Mouse (Mus musculus) kidney, embryonic 14.5 days (tissue): ENCODE measurements at regions not wholly inside any gene's neighbourhood (a gene's known extent, or its start where the extent isn't known, plus 50 kb on each side); places are given as distances from the start of the nearest gene placed in this dataset.

Source experiments
- ATAC-seq: fragments of 200-750 bp; cut with Nextera tagmentation; 2 replicates; pipeline ENCODE4 v1.8.0; 2017; ENCODE audit warnings: moderate number of reproducible peaks, mild to moderate bottlenecking, moderate TSS enrichment, moderate library complexity; ENCODE audit not compliant: low FRiP score, low TSS enrichment
- H3K27ac ChIP-seq: fragments of 300-500 bp; sonication (generic); 2 replicates; pipeline ENCODE4 v1.5.1; 2014; ENCODE audit warnings: low read depth, mild to moderate bottlenecking, low read length, moderate library complexity, mixed read lengths
- H3K27me3 ChIP-seq: fragments of 300-500 bp; sonication (generic); 2 replicates; pipeline ENCODE4 v1.6.1; 2014; ENCODE audit warnings: mild to moderate bottlenecking, low read length; ENCODE audit not compliant: control insufficient read depth, insufficient read depth
- H3K36me3 ChIP-seq: fragments of 300-500 bp; sonication (generic); 2 replicates; pipeline ENCODE4 v1.6.1; 2014; ENCODE audit warnings: low read length, mixed read lengths; ENCODE audit not compliant: control insufficient read depth, insufficient read depth
- H3K4me1 ChIP-seq: fragments of 300-500 bp; sonication (generic); 2 replicates; pipeline ENCODE4 v1.6.1; 2014; ENCODE audit warnings: low read length, mixed read lengths; ENCODE audit not compliant: control insufficient read depth, insufficient read depth
- H3K4me2 ChIP-seq: fragments of 300-500 bp; sonication (generic); replicated peaks from 2 replicates; pipeline ENCODE4 v1.6.1; 2014; ENCODE audit warnings: low read depth, mild to moderate bottlenecking, low read length
- H3K4me3 ChIP-seq: fragments of 300-500 bp; sonication (generic); 2 replicates; pipeline ENCODE4 v1.5.1; 2014; ENCODE audit warnings: mild to moderate bottlenecking, low read length
- H3K9ac ChIP-seq: fragments of 300-500 bp; sonication (generic); 2 replicates; pipeline ENCODE4 v1.6.1; 2014; ENCODE audit warnings: low read depth, mild to moderate bottlenecking, low read length, moderate library complexity
- H3K9me3 ChIP-seq: fragments of 300-500 bp; sonication (generic); 2 replicates; pipeline ENCODE4 v1.6.1; 2016; ENCODE audit warnings: low read length; ENCODE audit not compliant: control insufficient read depth
- WGBS: fragments of 180-500 bp; shearing (Covaris S2); extraction: QIAGEN DNeasy Blood & Tissue Kit; methylation state at CpG from one replicate; pipeline ENCODE4 v1.1.7; 2014; 5-methylcytosine and 5-hydroxymethylcytosine counted together

GRCm38 (mm10) chr17:7666207-7666606 is 160.9 kb downstream of the Fndc1 start:
- Histone ChIP-seq H3K4me1 (no peaks in the 10 kb centered on the region), H3K9ac (no peak overlapping the region), H3K36me3 (no peaks in the 10 kb centered on the region), H3K27ac (no peak overlapping the region), H3K27me3 (no peaks in the 10 kb centered on the region), H3K9me3 (no peaks in the 10 kb centered on the region), H3K4me3 (no peak overlapping the region), H3K4me2 (no peak overlapping the region)
- no peak for ATAC-seq
- WGBS, result 82% methylated on average over 5 of the region's 5 CpGs

- H3K9ac ChIP-seq, result no peak overlapping the region
- no peaks in the 10 kb centered on the region for H3K9me3 ChIP-seq
- H3K4me1 ChIP-seq, result no peaks in the 10 kb centered on the region
- H3K4me3 ChIP-seq, result no peak overlapping the region
- no peak for ATAC-seq
- H3K27ac ChIP-seq, result no peak overlapping the region
- no peak overlapping the region for H3K4me2 ChIP-seq
- no peaks in the 10 kb centered on the region for H3K36me3 ChIP-seq
- H3K27me3 ChIP-seq, result no peaks in the 10 kb centered on the region
- WGBS, result 29% methylated on average over 3 of the region's 3 CpGs
Measured at GRCm38 (mm10) chr17:7665686-7666085, 161.4 kb downstream of the Fndc1 start.

GRCm38 (mm10) chr17:7663896-7664880 is 162.9 kb downstream of the Fndc1 start:
- Histone ChIP-seq H3K27ac (no peak overlapping the region), H3K9me3 (no peaks in the 10 kb centered on the region), H3K36me3 (no peaks in the 10 kb centered on the region), H3K9ac (no peak overlapping the region), H3K4me1 (no peaks in the 10 kb centered on the region), H3K4me2 (no peak overlapping the region), H3K4me3 (no peak overlapping the region), H3K27me3 (no peaks in the 10 kb centered on the region)
- 91% methylated on average over 7 of the region's 7 CpGs for WGBS
- no peak for ATAC-seq

- no peak for ATAC-seq
- H3K9me3 ChIP-seq, result no peaks in the 10 kb centered on the region
- H3K4me1 ChIP-seq, result no peaks in the 10 kb centered on the region
- no peak overlapping the region for H3K27ac ChIP-seq
- H3K27me3 ChIP-seq, result no peaks in the 10 kb centered on the region
- no peak overlapping the region for H3K9ac ChIP-seq
- no peak overlapping the region for H3K4me2 ChIP-seq
- WGBS, result 60% methylated on average over 1 of the region's 1 CpGs
- H3K36me3 ChIP-seq, result no peaks in the 10 kb centered on the region
- H3K4me3 ChIP-seq, result no peak overlapping the region
Measured at GRCm38 (mm10) chr17:7656503-7656902, 170.6 kb downstream of the Fndc1 start.

GRCm38 (mm10) chr17:7655966-7656365 is 171.1 kb downstream of the Fndc1 start:
- H3K4me1 ChIP-seq, result no peaks in the 10 kb centered on the region
- no peaks in the 10 kb centered on the region for H3K36me3 ChIP-seq
- no peak overlapping the region for H3K27ac ChIP-seq
- H3K4me2 ChIP-seq, result no peak overlapping the region
- WGBS, result 86% methylated on average over 6 of the region's 6 CpGs
- no peaks in the 10 kb centered on the region for H3K27me3 ChIP-seq
- no peaks in the 10 kb centered on the region for H3K9me3 ChIP-seq
- no peak for ATAC-seq
- H3K9ac ChIP-seq, result no peak overlapping the region
- no peak overlapping the region for H3K4me3 ChIP-seq

- no peak overlapping the region for H3K4me3 ChIP-seq
- no peaks in the 10 kb centered on the region for H3K36me3 ChIP-seq
- no peak overlapping the region for H3K9ac ChIP-seq
- no peaks in the 10 kb centered on the region for H3K4me1 ChIP-seq
- WGBS, result 40% methylated on average over 7 of the region's 7 CpGs
- ATAC-seq, result peak; percentile 46; the same call in 1 of the 2 replicates
- H3K4me2 ChIP-seq, result no peak overlapping the region
- H3K27me3 ChIP-seq, result no peaks in the 10 kb centered on the region
- no peak overlapping the region for H3K27ac ChIP-seq
- H3K9me3 ChIP-seq, result no peaks in the 10 kb centered on the region
Measured at GRCm38 (mm10) chr17:7654064-7654564, 173.0 kb downstream of the Fndc1 start.

- H3K36me3 ChIP-seq, result no peaks in the 10 kb centered on the region
- H3K9me3 ChIP-seq, result no peaks in the 10 kb centered on the region
- ATAC-seq, result no peak
- H3K4me1 ChIP-seq, result no peaks in the 10 kb centered on the region
- no peak overlapping the region for H3K27ac ChIP-seq
- WGBS, result 92% methylated on average over 1 of the region's 1 CpGs
- H3K9ac ChIP-seq, result no peak overlapping the region
- H3K27me3 ChIP-seq, result no peaks in the 10 kb centered on the region
- H3K4me2 ChIP-seq, result no peak overlapping the region
- H3K4me3 ChIP-seq, result no peak overlapping the region
Measured at GRCm38 (mm10) chr17:7652037-7652436, 175.1 kb downstream of the Fndc1 start.

GRCm38 (mm10) chr17:7650417-7650816 is 176.7 kb downstream of the Fndc1 start:
- H3K36me3 ChIP-seq, result no peaks in the 10 kb centered on the region
- no peak overlapping the region for H3K9ac ChIP-seq
- no peaks in the 10 kb centered on the region for H3K4me1 ChIP-seq
- 83% methylated on average over 4 of the region's 4 CpGs for WGBS
- H3K27me3 ChIP-seq, result no peaks in the 10 kb centered on the region
- no peak overlapping the region for H3K27ac ChIP-seq
- no peak for ATAC-seq
- no peaks in the 10 kb centered on the region for H3K9me3 ChIP-seq
- H3K4me2 ChIP-seq, result no peak overlapping the region
- H3K4me3 ChIP-seq, result no peak overlapping the region

GRCm38 (mm10) chr17:7644857-7645481 is 182.1 kb downstream of the Fndc1 start:
- ATAC-seq, result no peak
- no peaks in the 10 kb centered on the region for H3K4me1 ChIP-seq
- H3K27me3 ChIP-seq, result 0 out of 2 replicates have a peak, but pooled peaks cover 3% of the 10 kb centered on the region
- no peaks in the 10 kb centered on the region for H3K36me3 ChIP-seq
- no peak overlapping the region for H3K4me2 ChIP-seq
- no peaks in the 10 kb centered on the region for H3K9me3 ChIP-seq
- 69% methylated on average over 9 of the region's 9 CpGs for WGBS
- no peak overlapping the region for H3K27ac ChIP-seq
- no peak overlapping the region for H3K9ac ChIP-seq
- no peak overlapping the region for H3K4me3 ChIP-seq
